Mouse (Mus musculus): ENCODE measurements around the gene Mamdc4.

- TF ChIP-seq CTCF (conservative IDR thresholded peaks at IDR 0.05; ENCODE audit: insufficient read depth, insufficient read length, low read depth, low read length) (no peak), POLR2A (IDR thresholded peaks at IDR 0.05; ENCODE audit: low read depth, low read length) (no peak)
Measured at GRCm38 (mm10) chr2:25581901-25582301, 7.3 kb upstream of the Mamdc4 start.

Measured in kidney, adult 2 months (tissue).